Mouse (Mus musculus): ENCODE results near the gene Flt3. TPM values are rescaled to one million over a fixed set of nuclear protein-coding genes. Genes with fewer than 3 reads are reported as not detected.

Gene Flt3
- polyA plus RNA-seq, 1 experiment from 2014 or later = 0.05 TPM

DNA sequence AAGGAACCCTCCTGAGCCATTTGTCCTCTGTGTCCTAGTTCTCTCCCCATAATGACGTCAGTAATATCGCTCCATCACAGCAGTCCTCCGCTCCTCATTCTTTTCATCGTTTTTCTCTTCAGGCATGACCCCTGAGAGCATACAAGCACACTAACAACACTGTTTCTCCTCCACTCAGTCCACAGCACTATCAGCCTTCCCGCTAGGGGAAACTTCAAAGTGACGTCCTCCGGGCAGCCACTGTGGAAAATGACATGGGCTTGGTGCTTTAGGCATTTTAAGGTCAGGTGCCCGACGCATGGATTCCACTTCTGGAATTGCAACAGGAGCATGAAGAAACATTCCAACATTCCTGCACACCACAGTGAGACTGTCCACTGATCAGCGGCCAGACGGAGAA is 735 bp upstream of the Flt3 start:
- H3K4me1 ChIP-seq = peaks cover 10% of the 10 kb centered on the region

DNA sequence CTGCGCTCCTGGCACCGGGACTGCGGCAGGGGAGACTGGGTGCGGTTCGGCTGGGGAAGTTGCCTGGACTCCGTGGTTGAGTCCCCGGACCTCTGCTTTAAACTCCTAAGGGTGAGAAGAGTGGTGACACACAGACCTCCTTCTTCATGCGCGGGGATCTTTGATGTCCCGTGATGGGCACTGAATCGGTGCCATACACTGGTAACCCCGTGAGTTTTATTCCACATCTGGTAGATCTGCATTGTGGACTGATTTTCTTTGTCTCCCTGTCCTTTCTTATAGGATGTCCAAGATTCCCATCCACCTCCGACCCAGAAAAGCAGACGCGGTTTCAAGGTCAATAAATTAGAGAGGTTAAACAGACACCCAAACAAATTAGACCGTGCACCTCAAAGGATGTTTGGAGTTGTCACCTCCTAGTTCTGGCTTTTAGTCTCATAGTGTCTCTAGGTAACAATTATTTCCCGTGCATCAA is 253 bp upstream of the Flt3 start:
- no peak for DNase-seq (ENCODE audit: low spot score)
- 2% methylated on average over 17 of the region's 17 CpGs for WGBS
- H3K4me3 ChIP-seq = peak overlapping the region; percentile 52
- peaks cover 56% of the 10 kb centered on the region for H3K27me3 ChIP-seq (ENCODE audit: low read depth, poor library complexity, severe bottlenecking)
- H3K9me3 ChIP-seq (replicated peaks) = no peaks in the 10 kb centered on the region
- H3K36me3 ChIP-seq = no peaks in the 10 kb centered on the region
- peaks cover 10% of the 10 kb centered on the region for H3K4me1 ChIP-seq
- no peak overlapping the region for H3K27ac ChIP-seq

More for the DNA sequence above, 735 bp upstream of the Flt3 start:
- Histone ChIP-seq H3K27ac (no peak overlapping the region), H3K27me3 (ENCODE audit: low read depth, poor library complexity, severe bottlenecking) (peaks cover 56% of the 10 kb centered on the region), H3K36me3 (no peaks in the 10 kb centered on the region), H3K4me3 (no peak overlapping the region), H3K9me3 (replicated peaks) (no peaks in the 10 kb centered on the region)
- no peak for DNase-seq (ENCODE audit: low spot score)
- WGBS = 36% methylated on average over 11 of the region's 11 CpGs

DNA sequence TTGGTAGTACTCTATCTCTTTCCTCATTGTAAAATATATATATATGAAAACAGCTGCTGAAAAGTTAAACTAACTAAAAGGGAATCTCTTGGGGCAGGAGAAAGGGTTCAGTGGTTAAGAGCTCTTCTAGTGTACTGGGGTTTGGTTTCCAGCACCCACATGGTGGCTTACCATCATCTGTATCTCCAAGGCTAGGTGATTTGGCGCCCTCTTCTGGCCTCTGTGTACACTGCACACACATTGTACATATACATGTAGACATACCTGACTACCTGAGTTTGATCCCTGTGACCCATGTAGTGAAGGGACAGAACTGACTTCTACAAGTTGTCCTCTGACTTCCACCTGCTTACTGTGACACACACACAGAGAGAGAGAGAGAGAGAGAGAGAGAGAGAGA is 5.2 kb downstream of the Flt3 start:
- Histone ChIP-seq H3K27me3 (ENCODE audit: low read depth, poor library complexity, severe bottlenecking) (peaks cover 28% of the 10 kb centered on the region), H3K36me3 (no peaks in the 10 kb centered on the region), H3K4me3 (no peak overlapping the region), H3K27ac (no peak overlapping the region), H3K9me3 (replicated peaks) (no peaks in the 10 kb centered on the region), H3K4me1 (peaks cover 4% of the 10 kb centered on the region)
- WGBS = 31% methylated on average over 1 of the region's 1 CpGs
- DNase-seq (ENCODE audit: low spot score) = no peak

DNA sequence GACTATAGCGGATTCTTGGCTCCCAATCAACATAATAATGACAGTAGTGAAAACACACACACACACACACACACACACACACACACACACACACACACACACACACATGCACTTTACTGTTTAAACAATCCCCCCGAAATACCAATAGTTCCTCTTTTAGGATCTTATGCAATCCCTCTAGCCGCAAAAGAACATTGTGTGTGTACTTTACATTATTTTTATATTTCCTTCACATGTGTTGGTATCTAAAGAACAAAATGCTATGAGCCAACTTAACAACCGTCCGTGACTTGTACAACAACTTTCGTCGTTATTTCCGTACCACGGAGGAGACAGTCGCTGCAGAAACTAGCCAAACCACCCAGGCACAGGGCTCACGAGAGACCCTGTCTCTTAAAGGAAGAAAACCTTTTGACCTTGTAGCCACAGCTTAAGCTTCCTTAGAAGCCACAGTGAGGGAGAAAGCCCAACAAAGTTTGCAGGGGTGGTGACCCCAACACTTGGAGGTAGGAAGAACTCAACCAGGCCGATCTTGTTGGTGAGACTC is 7.5 kb downstream of the Flt3 start:
- Histone ChIP-seq H3K9me3 (replicated peaks) (no peaks in the 10 kb centered on the region), H3K27ac (no peak overlapping the region), H3K4me1 (no peaks in the 10 kb centered on the region), H3K27me3 (ENCODE audit: low read depth, poor library complexity, severe bottlenecking) (peaks cover 5% of the 10 kb centered on the region), H3K36me3 (no peaks in the 10 kb centered on the region), H3K4me3 (no peak overlapping the region)
- DNase-seq (ENCODE audit: low spot score) = no peak
- 86% methylated on average over 12 of the region's 12 CpGs for WGBS

DNA sequence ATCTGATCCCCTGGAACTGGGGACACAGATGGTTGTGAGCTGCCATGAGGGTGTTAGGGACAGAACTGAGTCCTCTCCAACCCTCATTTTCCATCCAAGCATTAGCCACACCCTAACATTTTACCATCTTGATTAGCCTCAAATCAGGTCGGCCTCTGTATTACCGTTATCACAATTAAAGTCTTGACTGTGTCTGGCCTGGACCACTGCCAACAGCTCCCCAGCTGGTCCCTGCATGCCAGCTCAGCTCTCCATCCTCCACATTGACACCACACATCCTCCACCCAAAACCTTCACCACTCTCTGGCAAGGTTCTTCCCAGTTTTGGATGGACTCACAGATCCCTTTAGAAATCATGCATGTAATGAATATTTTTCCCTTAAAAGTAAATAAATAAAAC is 9.5 kb downstream of the Flt3 start:
- no peak for DNase-seq (ENCODE audit: low spot score)
- H3K4me3 ChIP-seq = no peak overlapping the region
- no peaks in the 10 kb centered on the region for H3K36me3 ChIP-seq
- no peak overlapping the region for H3K27ac ChIP-seq
- H3K4me1 ChIP-seq = no peaks in the 10 kb centered on the region
- H3K27me3 ChIP-seq (ENCODE audit: low read depth, poor library complexity, severe bottlenecking) = no peaks in the 10 kb centered on the region
- H3K9me3 ChIP-seq (replicated peaks) = no peaks in the 10 kb centered on the region
- WGBS = 94% methylated on average over 2 of the region's 2 CpGs

DNA sequence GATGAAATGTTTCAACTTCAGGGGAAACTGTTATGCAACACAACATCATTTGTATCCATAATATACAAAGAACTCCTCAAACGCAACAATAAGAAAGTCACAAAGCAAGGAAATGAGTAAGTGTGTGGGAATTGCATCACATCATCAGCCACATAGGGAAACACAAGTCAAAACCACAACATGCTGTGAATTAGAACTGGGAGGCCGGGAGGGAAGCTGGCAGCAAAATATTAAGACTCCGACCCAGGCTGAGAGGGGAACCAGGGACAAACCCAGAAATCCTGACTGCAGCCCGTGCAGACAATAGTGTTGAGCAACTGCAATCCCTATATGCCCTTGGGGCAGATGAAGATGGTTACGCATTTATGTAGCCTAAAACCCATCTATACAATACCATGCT is 11.2 kb downstream of the Flt3 start:
- Histone ChIP-seq H3K9me3 (replicated peaks) (no peaks in the 10 kb centered on the region), H3K27ac (no peak overlapping the region), H3K4me1 (no peaks in the 10 kb centered on the region), H3K4me3 (no peak overlapping the region), H3K36me3 (no peaks in the 10 kb centered on the region), H3K27me3 (ENCODE audit: low read depth, poor library complexity, severe bottlenecking) (no peaks in the 10 kb centered on the region)
- no peak for DNase-seq (ENCODE audit: low spot score)
- 89% methylated on average over 5 of the region's 5 CpGs for WGBS

DNA sequence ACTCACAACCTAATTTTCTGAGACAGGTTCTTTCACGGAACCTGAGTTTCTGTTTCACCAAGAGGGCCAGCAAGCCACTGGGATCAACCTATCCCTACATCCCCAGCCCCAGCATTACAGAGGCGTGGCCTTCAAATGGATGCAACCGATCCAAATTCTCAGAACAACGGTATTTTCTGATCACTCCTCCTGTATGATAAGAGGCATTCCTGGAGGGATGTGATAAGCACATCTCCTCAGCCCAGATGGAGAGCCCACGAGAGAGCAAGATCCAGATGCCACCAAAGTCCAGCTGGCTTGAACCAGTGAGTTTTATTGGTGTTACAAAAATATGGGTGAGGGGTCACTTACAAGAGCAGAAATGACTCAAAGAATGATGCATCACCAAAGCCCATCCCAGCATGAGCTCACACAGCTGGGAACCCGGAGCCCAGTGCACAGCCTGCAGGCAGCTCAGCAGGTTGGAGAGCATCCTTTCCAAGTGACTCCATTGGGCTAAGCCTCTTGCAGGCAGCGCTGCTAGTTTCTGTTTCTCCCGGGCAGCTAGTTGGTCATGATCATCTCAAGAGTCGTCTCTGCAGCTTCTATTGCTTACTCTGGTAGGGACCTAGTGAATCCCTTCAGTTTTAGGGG is 11.8 kb downstream of the Flt3 start:
- DNase-seq (ENCODE audit: low spot score) = no peak
- H3K4me1 ChIP-seq = no peaks in the 10 kb centered on the region
- H3K36me3 ChIP-seq = no peaks in the 10 kb centered on the region
- H3K4me3 ChIP-seq = no peak overlapping the region
- WGBS = 84% methylated on average over 9 of the region's 9 CpGs
- no peak overlapping the region for H3K27ac ChIP-seq
- no peaks in the 10 kb centered on the region for H3K9me3 ChIP-seq (replicated peaks)
- H3K27me3 ChIP-seq (ENCODE audit: low read depth, poor library complexity, severe bottlenecking) = no peaks in the 10 kb centered on the region

DNA sequence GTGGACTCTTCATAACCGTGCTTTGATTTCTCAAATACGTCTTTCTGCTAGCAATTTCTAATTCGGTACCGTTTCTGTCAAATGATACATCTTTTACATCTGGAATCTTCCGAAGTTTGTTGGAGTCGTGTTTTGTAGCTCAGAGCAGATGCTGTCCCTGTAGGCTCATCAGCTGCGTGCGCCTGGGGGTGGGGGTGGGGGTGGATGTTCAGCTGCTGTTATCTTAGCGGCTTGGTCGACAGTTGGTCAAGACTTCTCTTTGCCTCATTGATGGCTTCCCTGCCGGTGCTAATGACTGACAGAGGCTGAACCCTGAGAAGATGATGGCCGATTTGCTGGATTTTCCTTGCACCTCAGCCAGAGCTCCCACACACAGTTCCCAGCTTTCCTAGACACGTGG is 13.4 kb downstream of the Flt3 start:
- WGBS = 85% methylated on average over 13 of the region's 13 CpGs
- no peaks in the 10 kb centered on the region for H3K9me3 ChIP-seq (replicated peaks)
- H3K4me1 ChIP-seq = no peaks in the 10 kb centered on the region
- H3K27me3 ChIP-seq (ENCODE audit: low read depth, poor library complexity, severe bottlenecking) = no peaks in the 10 kb centered on the region
- H3K4me3 ChIP-seq = no peak overlapping the region
- no peaks in the 10 kb centered on the region for H3K36me3 ChIP-seq
- no peak overlapping the region for H3K27ac ChIP-seq
- DNase-seq (ENCODE audit: low spot score) = no peak

DNA sequence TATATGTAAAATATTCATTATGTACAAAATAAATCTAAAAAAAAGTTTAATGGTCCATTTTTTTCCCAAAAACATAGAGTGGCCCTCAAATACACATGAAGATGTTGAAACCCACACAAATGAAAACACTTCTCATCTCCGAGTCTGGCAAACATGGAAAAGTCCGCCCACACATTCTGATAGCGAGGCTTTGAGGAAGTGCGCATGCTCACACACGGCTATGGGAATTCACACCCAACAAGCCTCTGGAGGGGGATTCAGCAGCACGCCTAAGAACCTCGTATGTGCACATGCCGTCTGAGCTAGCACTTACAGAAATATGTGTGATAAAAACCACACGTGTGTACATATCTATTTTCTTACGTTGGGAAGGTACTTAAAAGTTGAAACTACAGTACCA is 18.9 kb downstream of the Flt3 start:
- H3K4me3 ChIP-seq = no peak overlapping the region
- no peaks in the 10 kb centered on the region for H3K9me3 ChIP-seq (replicated peaks)
- no peaks in the 10 kb centered on the region for H3K36me3 ChIP-seq
- DNase-seq (ENCODE audit: low spot score) = no peak
- no peaks in the 10 kb centered on the region for H3K27me3 ChIP-seq (ENCODE audit: low read depth, poor library complexity, severe bottlenecking)
- H3K4me1 ChIP-seq = no peaks in the 10 kb centered on the region
- WGBS = 94% methylated on average over 10 of the region's 10 CpGs
- no peak overlapping the region for H3K27ac ChIP-seq

DNA sequence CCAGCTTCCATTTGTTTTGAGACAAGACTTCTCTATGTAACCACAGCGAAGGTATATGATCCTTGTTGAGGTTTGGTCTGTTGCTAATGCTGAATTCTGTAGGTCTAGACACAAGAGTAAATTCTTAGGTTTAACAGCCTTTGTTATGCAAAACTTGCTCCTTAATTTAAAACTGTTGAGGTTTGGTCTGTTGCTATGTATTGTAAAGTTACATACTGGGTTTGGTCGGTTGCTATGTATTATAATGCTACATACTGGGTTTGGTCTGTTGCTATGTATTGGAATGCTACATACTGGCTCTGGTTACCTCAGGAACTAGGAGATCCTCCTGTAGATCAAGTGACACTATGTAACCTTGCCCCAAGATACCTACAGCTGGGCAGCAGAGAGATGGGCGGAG is 20.8 kb downstream of the Flt3 start:
- Histone ChIP-seq H3K27ac (no peak overlapping the region), H3K4me1 (no peaks in the 10 kb centered on the region), H3K4me3 (no peak overlapping the region), H3K36me3 (no peaks in the 10 kb centered on the region), H3K9me3 (replicated peaks) (no peaks in the 10 kb centered on the region), H3K27me3 (ENCODE audit: low read depth, poor library complexity, severe bottlenecking) (no peaks in the 10 kb centered on the region)
- 86% methylated on average over 3 of the region's 3 CpGs for WGBS
- no peak for DNase-seq (ENCODE audit: low spot score)

DNA sequence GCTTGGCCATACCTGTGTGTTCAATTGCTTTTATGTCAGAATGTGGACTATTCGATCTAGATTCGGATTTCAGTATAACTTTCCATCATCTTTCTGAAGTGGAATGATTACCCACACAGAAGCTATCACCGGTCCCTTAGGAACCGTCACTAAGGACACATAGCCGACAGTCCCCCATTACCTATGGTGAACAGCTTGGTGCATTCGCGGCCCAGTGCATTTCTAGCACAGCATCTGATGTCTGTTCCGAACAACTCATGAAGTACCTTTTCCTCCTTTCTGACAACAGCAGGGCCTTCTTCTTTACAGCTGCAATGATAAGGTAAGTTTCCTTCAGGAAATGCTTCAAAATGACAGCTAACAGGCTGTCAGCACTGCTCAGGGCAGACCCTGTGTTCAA is 30.0 kb downstream of the Flt3 start:
- Histone ChIP-seq H3K27ac (no peak overlapping the region), H3K9me3 (replicated peaks) (no peaks in the 10 kb centered on the region), H3K4me1 (no peaks in the 10 kb centered on the region), H3K27me3 (ENCODE audit: low read depth, poor library complexity, severe bottlenecking) (no peaks in the 10 kb centered on the region), H3K36me3 (no peaks in the 10 kb centered on the region), H3K4me3 (no peak overlapping the region)
- no peak for DNase-seq (ENCODE audit: low spot score)
- 89% methylated on average over 8 of the region's 8 CpGs for whole genome bisulfite sequencing

DNA sequence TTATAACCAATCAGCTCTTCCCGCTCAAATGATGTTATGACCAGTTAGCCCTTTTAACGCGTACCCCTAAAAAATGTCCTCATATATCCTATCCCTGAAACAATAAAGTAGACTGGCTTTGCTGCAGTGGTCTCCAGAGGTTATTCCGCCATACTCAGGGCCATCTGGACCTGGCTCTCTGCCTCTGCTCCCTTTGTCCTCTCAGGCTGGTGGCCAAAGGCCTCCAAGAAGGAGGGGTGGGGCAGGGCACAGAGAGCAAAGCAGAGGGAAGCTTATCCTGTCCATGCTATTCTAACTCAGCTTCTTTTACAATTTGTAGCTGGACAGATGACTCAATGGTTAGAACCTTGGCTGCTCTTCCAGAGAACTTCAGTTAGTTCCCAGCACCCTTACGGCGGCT is 32.1 kb downstream of the Flt3 start:
- Histone ChIP-seq H3K36me3 (no peaks in the 10 kb centered on the region), H3K9me3 (replicated peaks) (no peaks in the 10 kb centered on the region), H3K4me1 (no peaks in the 10 kb centered on the region), H3K27me3 (ENCODE audit: low read depth, poor library complexity, severe bottlenecking) (no peaks in the 10 kb centered on the region), H3K4me3 (no peak overlapping the region), H3K27ac (no peak overlapping the region)
- WGBS = 94% methylated on average over 6 of the region's 6 CpGs
- DNase-seq (ENCODE audit: low spot score) = no peak

DNA sequence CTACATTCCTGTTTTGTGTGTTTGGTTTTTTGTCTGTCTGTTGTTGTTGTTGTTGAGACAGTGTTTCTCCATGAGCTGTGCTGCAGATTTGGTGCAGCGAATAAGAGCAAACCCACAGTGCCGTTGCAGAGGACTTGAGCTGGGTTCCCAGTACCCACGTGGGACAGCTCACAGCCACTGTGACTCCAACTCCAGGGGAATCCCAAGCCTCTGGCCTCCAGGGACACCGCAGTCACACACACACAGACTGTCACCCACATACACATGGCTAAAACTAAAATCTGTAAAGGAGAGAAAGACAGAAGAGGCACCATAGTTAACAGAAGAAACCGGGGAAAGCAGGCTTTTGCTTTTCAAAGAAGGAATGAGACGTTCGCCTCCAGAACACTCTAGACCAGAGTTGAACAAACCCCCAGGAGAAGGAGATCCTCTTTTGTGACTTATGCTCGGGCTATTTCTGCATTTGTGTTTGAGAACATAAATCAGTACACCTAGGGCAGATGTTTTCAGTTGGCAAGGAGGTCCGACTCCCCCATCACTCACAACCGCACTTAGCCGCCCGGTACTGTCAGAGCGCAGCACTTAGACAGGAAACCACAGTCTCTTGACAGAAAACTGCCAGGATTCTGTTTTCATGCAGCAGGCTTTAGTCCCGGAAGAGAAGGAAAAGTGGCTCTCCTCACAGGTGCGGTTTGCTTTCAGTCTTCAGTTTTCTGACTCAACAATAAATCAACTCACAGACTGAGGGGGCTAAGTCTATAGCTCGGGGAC is 34.1 kb downstream of the Flt3 start:
- no peak overlapping the region for H3K27ac ChIP-seq
- no peak for DNase-seq (ENCODE audit: low spot score)
- no peaks in the 10 kb centered on the region for H3K27me3 ChIP-seq (ENCODE audit: low read depth, poor library complexity, severe bottlenecking)
- no peak overlapping the region for H3K4me3 ChIP-seq
- WGBS = 67% methylated on average over 16 of the region's 16 CpGs
- no peaks in the 10 kb centered on the region for H3K9me3 ChIP-seq (replicated peaks)
- no peaks in the 10 kb centered on the region for H3K4me1 ChIP-seq
- H3K36me3 ChIP-seq = no peaks in the 10 kb centered on the region

All from limb, embryonic 10.5 days (tissue).